Mouse (Mus musculus) ES-E14 (cell line): ENCODE results near the gene Diaph2.

Source experiments
- CHD2 ChIP-seq: IDR thresholded peaks from 2 replicates; pipeline ENCODE4 v1.6.1; 2014; ENCODE audit warnings: mild to moderate bottlenecking, low read depth, low read length, inconsistent platforms
- MAFK ChIP-seq: IDR thresholded peaks from 2 replicates; pipeline ENCODE4 v1.6.1; 2014; ENCODE audit warnings: mild to moderate bottlenecking, low read depth, low read length, inconsistent platforms; ENCODE audit not compliant: insufficient read depth
- ZC3H11A ChIP-seq: IDR thresholded peaks from 2 replicates; pipeline ENCODE4 v1.6.1; 2012; ENCODE audit warnings: low read depth, mild to moderate bottlenecking, inconsistent platforms, low read length, borderline replicate concordance
- ZNF384 ChIP-seq: IDR thresholded peaks from 2 replicates; pipeline ENCODE4 v1.6.1; 2012; ENCODE audit warnings: low read depth, low read length, inconsistent platforms

- TF ChIP-seq ZC3H11A (no peak), ZNF384 (no peak), CHD2 (no peak), MAFK (no peak)
These were observed 84.3 kb downstream of the Diaph2 start for GRCm38 (mm10) chrX:129833887-129834286.
